Mouse (Mus musculus) layer of hippocampus, adult 18-20 months (tissue): ENCODE measurements around the gene Gm26938. TPM values are rescaled to one million over a fixed set of nuclear protein-coding genes. Genes with fewer than 3 reads are reported as not detected.
A peak's percentile ranks its signal among the peaks of the same experiment; 100 is the strongest.

ENCODE experiments used
- DNase-seq, 2 experiments: peaks; one replicate each; pipeline ENCODE4 v3.0.0; 2022; ENCODE audit warnings: low spot score in 2 of 2
- total RNA-seq, 2 experiments: library from RNA; stranded (reverse); gene quantifications; 2 replicates each; pipeline ENCODE4 v1.2.3; 2021

Gm26938 gene
- total RNA-seq, 2 experiments from 2014 or later, result not detected

- DNase-seq, result no peak
These were observed 9.8 kb downstream of the Gm26938 start for GRCm38 (mm10) chr5:139816445-139816844.

DNA sequence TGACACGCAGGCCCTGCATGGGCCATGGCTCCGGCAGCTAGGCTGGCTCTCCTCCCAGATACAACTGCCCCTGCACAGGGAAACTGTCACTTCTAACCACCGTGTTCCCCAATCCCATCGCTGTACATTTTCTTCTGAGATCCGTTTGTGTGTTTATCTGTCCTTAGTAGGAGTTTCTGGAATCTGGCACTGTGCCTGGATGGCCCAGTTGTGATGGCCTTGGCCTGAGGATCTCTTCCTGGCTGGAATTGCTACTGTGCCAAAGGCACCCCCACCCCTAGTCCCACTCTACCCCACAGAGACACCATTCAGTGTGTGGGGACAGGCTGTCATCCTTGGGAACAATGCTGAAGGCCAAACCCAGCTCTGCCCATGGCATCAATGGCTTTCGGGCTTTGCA lies 10.2 kb downstream of the Gm26938 start:
- no peak for DNase-seq

- no peak for DNase-seq
These were observed 12.2 kb downstream of the Gm26938 start for GRCm38 (mm10) chr5:139813963-139814381.

- no peak for DNase-seq
These were observed 13.1 kb downstream of the Gm26938 start for GRCm38 (mm10) chr5:139813126-139813490.

GRCm38 (mm10) chr5:139812398-139813125 lies 13.6 kb downstream of the Gm26938 start:
- DNase-seq, result no peak

GRCm38 (mm10) chr5:139811677-139812397 lies 14.4 kb downstream of the Gm26938 start:
- DNase-seq, result no peak

GRCm38 (mm10) chr5:139809397-139809796 lies 16.8 kb downstream of the Gm26938 start:
- no peak for DNase-seq

DNA sequence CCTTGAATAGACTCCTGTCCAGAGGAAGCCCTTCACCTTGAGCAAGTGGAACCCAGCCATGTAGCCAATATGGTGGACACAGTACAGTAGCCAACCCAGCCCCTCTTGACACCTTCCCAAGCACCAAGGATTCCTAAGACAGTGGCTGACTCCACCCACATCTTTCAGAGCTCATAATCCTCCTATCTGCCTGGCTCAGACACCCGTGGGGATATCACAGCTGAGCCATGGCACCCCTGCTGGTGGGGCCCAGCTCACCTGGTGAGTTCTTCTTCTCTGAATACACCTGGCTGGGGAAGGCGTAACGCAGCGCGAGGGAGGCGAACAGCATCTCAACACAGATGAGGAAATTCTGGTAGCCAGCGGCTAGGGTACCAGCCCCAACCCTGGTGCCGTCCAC lies 20.3 kb downstream of the Gm26938 start:
- no peak for DNase-seq

DNA sequence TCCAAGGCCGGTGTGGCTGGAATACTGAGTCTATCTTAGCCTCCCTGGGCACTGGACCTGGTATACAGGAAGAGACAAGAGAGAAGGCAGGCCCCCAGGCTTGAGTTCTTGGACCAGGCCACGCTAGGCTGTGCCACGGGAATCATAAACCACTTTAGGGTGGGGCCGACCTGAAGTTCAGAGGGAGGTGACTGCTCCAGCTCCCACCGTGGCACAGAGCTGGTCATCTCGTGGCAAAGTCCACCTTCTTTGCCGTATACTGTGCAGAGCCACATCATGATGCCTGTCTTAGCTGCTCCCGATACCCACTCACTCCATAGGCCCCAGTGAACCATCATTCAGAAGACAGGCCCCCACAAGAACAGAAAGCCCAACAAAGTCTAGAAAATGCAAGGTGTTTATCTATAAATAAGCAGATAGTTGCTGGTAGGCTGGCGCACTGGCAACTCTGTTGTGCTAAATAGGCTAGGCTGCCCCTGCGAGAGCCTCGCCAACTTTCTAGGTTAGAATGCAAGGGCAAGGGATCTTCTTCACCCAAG lies 21.6 kb downstream of the Gm26938 start:
- no peak for DNase-seq

DNA sequence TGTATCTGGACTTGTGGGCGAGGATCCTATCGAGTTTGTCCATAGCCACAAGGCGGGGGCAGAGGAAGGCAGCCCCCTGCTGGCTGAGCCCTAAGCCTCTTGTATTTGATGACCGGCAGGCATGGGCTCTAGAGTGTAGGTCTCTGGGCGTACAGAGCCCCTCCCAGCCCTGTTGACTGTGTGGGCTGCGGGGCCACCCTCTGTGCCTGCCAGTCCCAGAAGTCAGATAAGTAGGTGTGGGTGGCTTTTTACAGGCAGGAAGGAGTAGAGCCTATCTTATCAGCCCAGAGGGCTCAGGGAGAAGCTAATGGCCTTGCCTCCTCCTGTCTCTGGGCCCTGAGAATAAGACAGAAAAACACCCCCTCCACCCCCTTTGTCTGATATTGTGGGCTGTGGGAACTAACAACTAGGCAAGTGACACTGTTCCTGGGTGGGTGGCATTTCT lies 22.1 kb downstream of the Gm26938 start:
- DNase-seq, result no peak

- no peak for DNase-seq
These were observed 22.6 kb downstream of the Gm26938 start for GRCm38 (mm10) chr5:139803601-139804102.

DNA sequence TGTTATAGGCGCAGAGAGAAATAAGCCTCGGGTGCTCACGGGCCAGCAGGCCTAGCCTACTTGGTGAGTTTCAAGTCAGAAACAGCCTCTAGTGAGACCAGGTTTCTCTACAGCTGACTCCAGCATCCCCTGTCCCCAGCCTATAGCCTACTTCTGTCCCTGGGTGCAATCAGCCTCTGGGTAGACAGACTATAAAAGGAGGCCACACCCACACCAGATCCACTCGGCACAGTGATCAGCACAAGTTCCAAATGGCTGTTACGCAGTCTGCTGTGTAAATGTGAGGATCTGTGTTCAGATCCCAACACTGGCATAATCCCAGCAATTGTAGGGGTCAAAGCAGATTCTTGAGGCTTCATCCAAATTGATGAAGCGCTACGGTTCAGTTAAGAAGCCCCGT lies 23.0 kb downstream of the Gm26938 start:
- no peak for DNase-seq

DNA sequence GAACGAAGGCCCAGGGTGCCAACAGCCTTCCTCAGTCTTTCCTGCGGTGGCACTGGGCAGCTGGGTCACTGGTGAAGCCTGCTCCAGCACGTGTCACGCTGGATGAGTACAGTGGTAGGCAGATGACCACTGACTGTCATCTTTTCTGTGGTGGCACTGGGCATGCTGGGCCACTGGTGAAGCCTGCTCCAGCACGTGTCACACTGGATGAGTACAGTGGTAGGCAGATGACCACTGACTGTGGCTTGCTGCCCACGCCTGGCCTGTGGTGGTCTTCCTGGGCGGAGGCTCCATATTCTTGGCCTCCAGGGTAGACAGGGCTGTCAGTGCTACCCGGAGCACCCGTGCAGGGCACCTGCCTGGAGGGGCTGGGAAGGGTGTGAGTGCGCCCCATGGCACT lies 24.3 kb downstream of the Gm26938 start:
- DNase-seq, result no peak

- DNase-seq, result no peak
These were observed 25.0 kb downstream of the Gm26938 start for GRCm38 (mm10) chr5:139801231-139801630.

- no peak for DNase-seq
These were observed 26.2 kb downstream of the Gm26938 start for GRCm38 (mm10) chr5:139799801-139800590.

- DNase-seq, result no peak
These were observed 27.2 kb downstream of the Gm26938 start for GRCm38 (mm10) chr5:139799041-139799440.

DNA sequence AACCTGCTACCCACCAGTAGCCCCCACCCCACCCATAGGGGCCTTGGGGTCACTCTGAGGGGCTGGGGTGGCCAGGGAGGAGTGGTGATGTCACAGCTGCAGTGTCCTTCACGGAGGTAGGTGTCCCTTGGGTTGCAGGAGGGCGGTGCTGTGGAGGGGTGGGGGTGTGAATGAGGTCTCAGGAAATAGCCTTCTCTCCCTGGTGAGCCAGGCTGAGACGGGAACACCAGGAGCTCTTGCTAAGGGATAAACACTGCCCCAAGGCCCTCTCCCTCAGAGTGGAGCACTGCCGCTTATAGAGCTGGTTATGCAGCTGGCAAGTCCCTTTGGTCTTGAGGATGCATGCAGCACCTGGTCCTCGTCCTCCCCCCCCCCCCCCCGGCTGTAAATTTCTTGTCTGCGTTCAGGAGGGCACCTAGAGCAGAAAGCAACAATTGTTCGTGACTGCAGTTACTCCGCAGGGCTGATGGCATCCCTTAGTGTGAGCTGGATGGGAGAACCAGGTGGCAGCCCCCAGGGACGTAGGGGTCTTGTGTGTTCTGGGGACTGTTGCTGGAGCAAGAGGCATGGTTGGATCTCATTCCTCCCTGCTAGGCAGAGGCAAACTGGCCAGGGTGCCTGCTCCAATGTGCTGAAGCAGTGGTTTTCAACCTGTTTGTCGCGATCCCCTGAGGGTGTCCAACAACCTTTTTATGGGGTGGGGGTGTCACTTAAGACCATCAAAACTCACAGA lies 27.9 kb downstream of the Gm26938 start:
- DNase-seq, result no peak

GRCm38 (mm10) chr5:139797473-139798167 lies 28.6 kb downstream of the Gm26938 start:
- DNase-seq, result peak; percentile 83 to 89

GRCm38 (mm10) chr5:139796900-139797299 lies 29.3 kb downstream of the Gm26938 start:
- peak; percentile 42 to 70 for DNase-seq

- no peak for DNase-seq
These were observed 30.1 kb downstream of the Gm26938 start for GRCm38 (mm10) chr5:139796001-139796620.
